Mouse (Mus musculus): ENCODE results near the gene Cntnap2. TPM values are rescaled to one million over a fixed set of nuclear protein-coding genes. Genes with fewer than 3 reads are reported as not detected.

The Cntnap2 gene
- total RNA-seq, 4 experiments from 2014 or later, result 112 to 127 (median 119) TPM

DNA sequence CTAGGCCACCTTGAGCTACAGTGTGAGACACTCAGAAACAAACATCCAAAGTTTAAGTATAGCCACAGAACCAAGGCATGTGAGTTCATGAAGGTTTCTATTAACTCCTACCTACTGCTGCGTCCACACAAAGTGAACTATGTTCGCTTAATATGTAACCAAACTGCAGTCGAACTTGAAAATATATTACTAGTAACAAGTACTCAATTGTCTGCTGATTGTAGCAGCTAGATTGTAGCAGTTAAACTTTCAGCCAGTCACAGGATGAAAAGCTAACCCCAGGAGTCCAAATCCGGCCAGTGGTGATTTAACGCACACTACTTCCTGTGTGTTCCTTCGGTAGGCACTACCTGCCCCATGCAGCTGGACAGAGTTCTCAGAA, 2282.3 kb downstream of the Cntnap2 start:
- DNase-seq (ENCODE audit: low spot score in 2 of 2), result no peak

DNA sequence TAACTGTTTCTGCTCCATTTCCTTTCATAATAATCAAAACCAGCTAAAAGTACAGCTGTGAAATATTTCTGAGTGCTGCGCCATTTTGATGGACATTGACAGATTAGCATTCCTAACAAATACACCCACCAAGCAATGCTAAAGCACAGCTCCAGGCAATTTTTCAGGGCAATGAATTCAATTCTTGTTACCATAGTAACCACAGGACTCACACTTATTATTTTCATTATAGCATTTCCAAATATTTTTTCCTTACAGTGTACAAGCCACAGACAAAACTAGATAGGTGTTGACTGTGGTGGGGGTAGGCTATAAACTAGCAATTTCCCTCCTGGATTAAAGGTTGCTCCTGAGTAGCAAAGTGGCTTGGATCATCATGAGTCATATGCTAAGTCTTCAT, 2284.1 kb downstream of the Cntnap2 start:
- DNase-seq (ENCODE audit: low spot score in 2 of 2), result no peak

DNA sequence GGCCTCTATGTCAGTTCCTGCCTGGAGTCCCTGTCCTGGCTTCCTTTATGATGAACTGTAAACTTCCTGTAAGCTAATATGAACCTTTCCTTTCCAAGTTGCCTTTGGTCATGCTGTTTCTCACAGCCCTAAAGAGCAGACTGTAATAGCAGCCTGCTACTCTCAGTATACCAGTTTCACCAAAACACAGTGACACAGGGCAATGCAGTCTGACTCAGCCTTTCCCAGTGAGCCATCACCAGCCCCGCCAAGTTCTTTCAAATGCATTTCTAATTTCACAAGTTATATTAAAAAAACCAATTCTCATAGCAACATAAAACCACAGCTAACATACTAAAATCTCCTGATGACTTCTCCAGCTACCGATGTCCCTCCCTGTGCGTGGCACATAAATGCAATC, 2285.5 kb downstream of the Cntnap2 start:
- DNase-seq (ENCODE audit: low spot score in 2 of 2), result no peak

DNA sequence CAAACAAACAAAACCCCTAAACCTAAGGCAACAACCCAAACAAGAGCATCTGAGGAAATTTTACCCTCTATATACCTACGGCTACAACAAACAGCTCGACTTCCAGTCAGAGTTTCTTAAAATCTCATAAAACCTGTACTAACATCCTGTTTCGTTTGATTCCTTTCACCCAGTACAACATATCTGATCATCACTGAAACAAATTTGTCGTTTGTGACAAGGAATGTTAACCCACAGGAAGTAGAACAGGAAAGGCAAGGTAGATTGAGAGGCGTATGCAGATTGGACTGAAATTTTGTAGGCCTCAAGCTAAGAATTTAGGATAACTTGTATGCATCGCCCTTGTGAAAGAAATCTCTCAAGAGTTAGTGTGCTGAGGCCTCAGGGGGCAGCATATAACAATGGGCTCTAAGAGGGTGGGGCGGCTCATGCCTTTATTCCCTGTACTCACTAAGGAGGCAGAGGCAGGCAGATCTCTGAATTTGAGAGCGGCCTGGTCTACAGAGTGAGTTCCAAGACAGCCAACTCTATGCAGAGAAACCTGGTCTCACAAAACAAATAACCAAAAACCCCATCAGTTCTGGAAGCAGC, 2291.0 kb downstream of the Cntnap2 start:
- DNase-seq (ENCODE audit: low spot score in 2 of 2), result no peak

Data from left cerebral cortex, adult 8-10 months (tissue).